Mouse (Mus musculus): ENCODE data around the gene Zswim7. TPM values are rescaled to one million over a fixed set of nuclear protein-coding genes. Genes with fewer than 3 reads are reported as not detected.

Zswim7 gene
- polyA plus RNA-seq, 1 experiment: 31.8 TPM

DNA sequence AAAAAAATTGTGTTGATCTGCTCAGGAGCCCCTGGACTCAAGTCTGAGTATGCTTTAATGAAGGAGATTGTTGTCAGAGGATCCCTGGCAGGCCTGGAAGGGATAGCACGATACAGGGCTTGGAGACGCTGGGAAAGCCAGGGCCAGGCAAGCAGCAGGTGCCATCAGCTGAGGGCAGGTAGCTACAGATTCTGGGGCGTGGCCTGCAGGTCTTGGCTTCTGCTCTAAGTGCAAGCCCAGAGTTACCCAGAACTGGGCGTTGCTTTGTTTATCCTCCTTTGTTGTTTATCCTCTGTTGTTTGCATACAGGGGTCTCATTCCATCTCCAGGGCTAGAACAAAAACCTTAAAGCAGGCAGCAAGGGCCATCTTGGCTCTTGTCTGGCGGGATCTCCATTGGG is 27.8 kb downstream of the Zswim7 start:
- Histone ChIP-seq H3K27ac (ENCODE audit: insufficient read depth, low read length) (no peak overlapping the region), H3K4me1 (ENCODE audit: control insufficient read depth, insufficient read depth, low read length) (no peaks in the 10 kb centered on the region), H3K4me3 (replicated peaks; ENCODE audit: insufficient read depth, low read depth, low read length) (no peak overlapping the region), H3K27me3 (ENCODE audit: control insufficient read depth, insufficient read depth, low read length) (no peaks in the 10 kb centered on the region)
- DNase-seq: no peak
- TF ChIP-seq POLR2A (IDR thresholded peaks at IDR 0.05; ENCODE audit: borderline replicate concordance, insufficient read depth, low read length) (no peak), CTCF (IDR thresholded peaks at IDR 0.05; ENCODE audit: borderline replicate concordance, insufficient read depth, low read depth, low read length) (no peak)
- WGBS: 77% methylated on average over 5 of the region's 5 CpGs

DNA sequence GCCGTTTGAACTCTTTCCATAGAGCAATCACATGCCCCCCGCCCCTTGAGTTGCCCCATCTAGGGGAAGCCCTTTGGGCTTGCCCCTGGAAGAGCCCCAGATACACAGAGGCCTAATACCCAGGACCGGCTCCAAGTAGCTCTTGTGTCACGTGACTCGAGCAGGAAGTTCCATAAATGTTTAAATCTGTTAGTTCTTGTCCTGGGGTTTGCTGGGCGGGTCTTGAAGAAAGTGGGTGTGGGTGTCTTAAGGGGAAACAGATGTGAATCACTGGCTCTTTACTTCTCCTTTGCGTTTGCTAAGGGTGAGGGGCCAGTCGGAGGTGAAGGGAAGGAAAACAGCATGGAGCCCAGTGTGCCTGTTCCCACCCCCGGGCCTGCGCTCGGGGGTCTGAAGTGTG is 30.1 kb downstream of the Zswim7 start:
- Histone ChIP-seq H3K27me3 (ENCODE audit: control insufficient read depth, insufficient read depth, low read length) (peaks cover 2% of the 10 kb centered on the region; the same call in 1 of the 2 replicates), H3K4me1 (ENCODE audit: control insufficient read depth, insufficient read depth, low read length) (no peaks in the 10 kb centered on the region), H3K27ac (ENCODE audit: insufficient read depth, low read length) (no peak overlapping the region), H3K4me3 (replicated peaks; ENCODE audit: insufficient read depth, low read depth, low read length) (no peak overlapping the region)
- TF ChIP-seq CTCF (IDR thresholded peaks at IDR 0.05; ENCODE audit: borderline replicate concordance, insufficient read depth, low read depth, low read length) (no peak), POLR2A (IDR thresholded peaks at IDR 0.05; ENCODE audit: borderline replicate concordance, insufficient read depth, low read length) (no peak)
- 74% methylated on average over 11 of the region's 11 CpGs for WGBS
- DNase-seq: no peak

DNA sequence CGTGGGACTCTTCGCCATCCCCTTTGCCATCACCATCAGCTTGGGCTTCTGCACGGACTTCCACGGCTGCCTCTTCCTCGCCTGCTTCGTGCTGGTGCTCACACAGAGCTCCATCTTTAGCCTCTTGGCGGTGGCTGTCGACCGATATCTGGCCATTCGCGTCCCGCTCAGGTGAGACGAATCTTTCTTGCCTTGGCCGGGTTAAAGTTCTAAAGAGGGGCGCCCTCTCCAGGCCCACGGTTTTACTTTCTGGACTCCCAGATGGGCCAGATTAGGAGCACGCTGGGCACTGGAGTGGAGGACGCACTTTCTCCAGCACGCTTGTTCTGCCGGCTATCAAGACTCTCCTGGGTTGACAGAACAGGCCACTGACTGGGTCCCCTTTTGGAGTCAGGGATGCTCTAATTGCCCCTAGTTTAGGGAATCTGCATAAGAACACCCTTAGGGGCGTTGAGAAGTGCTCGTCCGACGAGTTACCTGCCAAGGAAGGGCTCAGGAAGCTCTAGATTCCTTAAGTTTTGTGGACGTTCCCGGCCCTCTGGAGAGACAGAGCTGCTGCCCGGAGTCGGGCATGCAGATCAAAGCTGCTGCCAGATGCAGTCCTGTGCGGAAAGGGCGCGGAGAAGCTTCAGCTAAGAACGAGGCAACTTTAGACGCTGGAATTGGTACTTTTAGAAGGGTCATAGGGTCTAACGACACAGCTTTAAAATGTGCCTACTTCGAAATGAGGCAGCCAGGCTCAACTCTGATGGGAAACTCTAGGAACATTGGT is 31.7 kb downstream of the Zswim7 start:
- Histone ChIP-seq H3K4me3 (replicated peaks; ENCODE audit: insufficient read depth, low read depth, low read length) (peak overlapping the region; percentile 44), H3K27me3 (ENCODE audit: control insufficient read depth, insufficient read depth, low read length) (peaks cover 2% of the 10 kb centered on the region; the same call in 1 of the 2 replicates), H3K27ac (ENCODE audit: insufficient read depth, low read length) (no peak overlapping the region), H3K4me1 (ENCODE audit: control insufficient read depth, insufficient read depth, low read length) (no peaks in the 10 kb centered on the region)
- WGBS: 5% methylated on average over 35 of the region's 35 CpGs
- peak; percentile 36 to 43 for DNase-seq
- TF ChIP-seq CTCF (IDR thresholded peaks at IDR 0.05; ENCODE audit: borderline replicate concordance, insufficient read depth, low read depth, low read length) (no peak; the same call in 1 of the 2 replicates), POLR2A (IDR thresholded peaks at IDR 0.05; ENCODE audit: borderline replicate concordance, insufficient read depth, low read length) (no peak)

- Histone ChIP-seq H3K27me3 (ENCODE audit: control insufficient read depth, insufficient read depth, low read length) (peaks cover 2% of the 10 kb centered on the region; the same call in 1 of the 2 replicates), H3K4me1 (ENCODE audit: control insufficient read depth, insufficient read depth, low read length) (no peaks in the 10 kb centered on the region), H3K27ac (ENCODE audit: insufficient read depth, low read length) (no peak within 1 kb of the TSS), H3K4me3 (replicated peaks; ENCODE audit: insufficient read depth, low read depth, low read length) (peak within 1 kb of the TSS; percentile 44)
- peak; percentile 31 to 32 for DNase-seq
- under 1% methylated on average over 69 of the region's 69 CpGs for WGBS
- TF ChIP-seq CTCF (IDR thresholded peaks at IDR 0.05; ENCODE audit: borderline replicate concordance, insufficient read depth, low read depth, low read length) (no peak), POLR2A (IDR thresholded peaks at IDR 0.05; ENCODE audit: borderline replicate concordance, insufficient read depth, low read length) (no peak)
Observed at GRCm38 (mm10) chr11:62248401-62249244, 32.6 kb downstream of the Zswim7 start, which contains the start of gene Adora2b. Gene Adora2b (plus strand): TSS chr11:62248984.

GRCm38 (mm10) chr11:62247759-62248400 is 33.3 kb downstream of the Zswim7 start:
- Histone ChIP-seq H3K4me1 (ENCODE audit: control insufficient read depth, insufficient read depth, low read length) (no peaks in the 10 kb centered on the region), H3K27me3 (ENCODE audit: control insufficient read depth, insufficient read depth, low read length) (peaks cover 2% of the 10 kb centered on the region; the same call in 1 of the 2 replicates), H3K27ac (ENCODE audit: insufficient read depth, low read length) (no peak overlapping the region), H3K4me3 (replicated peaks; ENCODE audit: insufficient read depth, low read depth, low read length) (no peak overlapping the region)
- 36% methylated on average over 18 of the region's 18 CpGs for WGBS
- no peak for DNase-seq
- TF ChIP-seq CTCF (IDR thresholded peaks at IDR 0.05; ENCODE audit: borderline replicate concordance, insufficient read depth, low read depth, low read length) (no peak), POLR2A (IDR thresholded peaks at IDR 0.05; ENCODE audit: borderline replicate concordance, insufficient read depth, low read length) (no peak)

GRCm38 (mm10) chr11:62244471-62244870 is 36.7 kb downstream of the Zswim7 start:
- H3K4me3 ChIP-seq (replicated peaks; ENCODE audit: insufficient read depth, low read depth, low read length): no peak overlapping the region
- 91% methylated on average over 4 of the region's 4 CpGs for WGBS
- no peak for DNase-seq
- H3K27ac ChIP-seq (ENCODE audit: insufficient read depth, low read length): no peak overlapping the region
- H3K4me1 ChIP-seq (ENCODE audit: control insufficient read depth, insufficient read depth, low read length): no peaks in the 10 kb centered on the region
- no peak for TF ChIP-seq CTCF (IDR thresholded peaks at IDR 0.05; ENCODE audit: borderline replicate concordance, insufficient read depth, low read depth, low read length)
- no peak for TF ChIP-seq POLR2A (IDR thresholded peaks at IDR 0.05; ENCODE audit: borderline replicate concordance, insufficient read depth, low read length)
- H3K27me3 ChIP-seq (ENCODE audit: control insufficient read depth, insufficient read depth, low read length): peaks cover 2% of the 10 kb centered on the region; the same call in 1 of the 2 replicates

DNA sequence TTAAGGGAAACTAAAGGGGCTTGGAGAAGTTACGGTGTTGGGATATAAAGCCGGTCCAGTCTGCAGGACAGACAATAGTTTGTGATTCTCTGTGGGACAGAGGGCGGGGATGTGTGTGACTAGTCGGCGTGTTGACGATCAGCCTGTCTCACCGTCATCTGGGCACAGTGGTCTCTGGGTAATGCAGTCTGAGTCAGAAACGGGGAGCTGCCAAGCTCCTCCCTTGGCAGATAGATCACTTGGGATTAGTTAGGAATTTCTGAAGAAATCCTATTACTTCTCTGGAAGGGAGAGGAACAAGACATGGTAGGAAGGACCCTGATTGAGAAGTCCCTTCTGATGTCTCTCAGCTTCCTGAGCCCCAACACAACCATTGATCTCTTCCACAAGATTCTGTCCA is 37.3 kb downstream of the Zswim7 start:
- no peaks in the 10 kb centered on the region for H3K4me1 ChIP-seq (ENCODE audit: control insufficient read depth, insufficient read depth, low read length)
- no peak overlapping the region for H3K27ac ChIP-seq (ENCODE audit: insufficient read depth, low read length)
- TF ChIP-seq CTCF (IDR thresholded peaks at IDR 0.05; ENCODE audit: borderline replicate concordance, insufficient read depth, low read depth, low read length) (no peak), POLR2A (IDR thresholded peaks at IDR 0.05; ENCODE audit: borderline replicate concordance, insufficient read depth, low read length) (no peak)
- no peak for DNase-seq
- H3K27me3 ChIP-seq (ENCODE audit: control insufficient read depth, insufficient read depth, low read length): peaks cover 2% of the 10 kb centered on the region; the same call in 1 of the 2 replicates
- WGBS: 64% methylated on average over 8 of the region's 8 CpGs
- no peak overlapping the region for H3K4me3 ChIP-seq (replicated peaks; ENCODE audit: insufficient read depth, low read depth, low read length)
